Mouse (Mus musculus): ENCODE data around the gene Etv4.

The Etv4 gene

GRCm38 (mm10) chr11:101764546-101764945 is 20.6 kb downstream of the Etv4 start:
- TF ChIP-seq NANOG (IDR thresholded peaks at IDR 0.05; ENCODE audit: borderline replicate concordance, low read length) (no peak), POU5F1 (IDR thresholded peaks at IDR 0.05; ENCODE audit: borderline replicate concordance, low read length) (no peak), CTCF (conservative IDR thresholded peaks at IDR 0.05; ENCODE audit: low read length) (no peak)
- Histone ChIP-seq H3K27me3 (ENCODE audit: insufficient read depth, low read length) (no peaks in the 10 kb centered on the region), H3K36me3 (ENCODE audit: insufficient read depth, low read length) (peaks cover 96% of the 10 kb centered on the region), H3K9me3 (ENCODE audit: low read length) (no peaks in the 10 kb centered on the region), H3K4me3 (replicated peaks; ENCODE audit: low read length) (no peak overlapping the region), H3K4me1 (replicated peaks; ENCODE audit: low read depth, low read length) (peaks cover 42% of the 10 kb centered on the region)

DNA sequence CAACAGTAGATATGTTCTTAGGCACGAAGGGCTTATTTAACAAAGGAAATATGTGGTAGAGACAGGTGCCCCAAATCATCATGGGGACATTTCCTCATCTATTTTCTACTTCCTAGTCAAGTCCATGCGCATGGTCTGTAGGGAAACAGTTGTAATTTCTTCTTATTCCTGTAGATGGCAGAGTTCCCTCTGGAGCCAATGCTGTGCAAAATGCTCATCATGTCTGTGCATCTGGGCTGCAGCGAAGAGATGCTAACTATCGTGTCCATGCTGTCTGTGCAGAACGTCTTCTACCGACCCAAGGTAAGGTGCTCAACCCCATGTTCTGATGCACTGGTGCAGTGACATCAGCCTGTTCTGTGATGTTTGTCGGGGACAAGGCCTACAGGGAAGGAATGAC is 21.4 kb downstream of the Etv4 start:
- TF ChIP-seq CTCF (conservative IDR thresholded peaks at IDR 0.05; ENCODE audit: low read length) (peak; percentile 84), NANOG (IDR thresholded peaks at IDR 0.05; ENCODE audit: borderline replicate concordance, low read length) (no peak)
- Histone ChIP-seq H3K36me3 (ENCODE audit: insufficient read depth, low read length) (peaks cover 96% of the 10 kb centered on the region), H3K4me1 (replicated peaks; ENCODE audit: low read depth, low read length) (peaks cover 34% of the 10 kb centered on the region), H3K9me3 (ENCODE audit: low read length) (no peaks in the 10 kb centered on the region), H3K4me3 (replicated peaks; ENCODE audit: low read length) (no peak overlapping the region), H3K27me3 (ENCODE audit: insufficient read depth, low read length) (no peaks in the 10 kb centered on the region)

DNA sequence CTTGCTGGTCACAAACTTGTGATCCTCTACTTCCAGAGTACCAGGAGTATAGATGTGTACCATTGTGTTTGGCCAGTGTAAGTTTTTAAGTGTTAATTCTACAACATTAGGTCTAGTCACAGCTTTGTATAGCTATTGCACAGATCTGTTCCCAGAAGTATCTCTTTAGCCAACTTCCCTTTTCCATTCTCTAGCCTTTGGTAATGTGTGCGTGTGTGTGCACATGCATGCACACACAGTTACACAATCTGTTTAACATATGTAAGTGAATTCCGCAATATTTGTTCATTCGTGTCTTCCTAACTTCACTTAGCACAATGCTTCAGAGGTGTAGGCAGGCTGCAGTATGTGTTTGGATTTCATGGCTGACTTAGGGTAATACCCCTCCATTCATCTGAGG is 25.6 kb downstream of the Etv4 start:
- no peak for TF ChIP-seq POU5F1 (IDR thresholded peaks at IDR 0.05; ENCODE audit: borderline replicate concordance, low read length)
- TF ChIP-seq NANOG (IDR thresholded peaks at IDR 0.05; ENCODE audit: borderline replicate concordance, low read length): no peak
- TF ChIP-seq CTCF (conservative IDR thresholded peaks at IDR 0.05; ENCODE audit: low read length): no peak
- Histone ChIP-seq H3K36me3 (ENCODE audit: insufficient read depth, low read length) (peaks cover 97% of the 10 kb centered on the region), H3K27me3 (ENCODE audit: insufficient read depth, low read length) (no peaks in the 10 kb centered on the region), H3K9me3 (ENCODE audit: low read length) (no peaks in the 10 kb centered on the region), H3K4me1 (replicated peaks; ENCODE audit: low read depth, low read length) (0 out of 2 replicates have a peak, but pooled peaks cover 6% of the 10 kb centered on the region), H3K4me3 (replicated peaks; ENCODE audit: low read length) (no peak overlapping the region)

DNA sequence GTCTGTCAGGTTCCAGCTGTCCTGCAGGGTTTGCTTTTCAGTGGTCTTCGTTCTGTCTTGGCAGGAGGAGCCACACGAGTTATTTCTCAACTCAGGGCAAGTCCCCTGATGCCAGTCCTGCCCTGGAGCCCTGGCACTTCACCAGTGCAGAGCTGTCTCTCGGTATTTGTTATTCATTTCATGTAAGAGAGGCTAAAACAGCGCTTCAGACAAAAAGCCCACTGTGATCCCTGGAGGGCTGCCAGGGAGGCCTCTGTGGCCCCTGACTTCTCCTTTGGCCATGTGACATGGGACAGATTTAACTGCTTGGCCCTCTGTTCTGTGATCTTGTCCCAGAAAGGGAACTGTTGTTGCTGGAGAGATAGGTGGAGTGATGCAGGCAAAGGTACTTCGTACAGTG is 26.7 kb downstream of the Etv4 start:
- Histone ChIP-seq H3K36me3 (ENCODE audit: insufficient read depth, low read length) (peaks cover 97% of the 10 kb centered on the region), H3K27me3 (ENCODE audit: insufficient read depth, low read length) (no peaks in the 10 kb centered on the region), H3K9me3 (ENCODE audit: low read length) (no peaks in the 10 kb centered on the region), H3K4me3 (replicated peaks; ENCODE audit: low read length) (no peak overlapping the region), H3K4me1 (replicated peaks; ENCODE audit: low read depth, low read length) (0 out of 2 replicates have a peak, but pooled peaks cover 3% of the 10 kb centered on the region)
- no peak for TF ChIP-seq CTCF (conservative IDR thresholded peaks at IDR 0.05; ENCODE audit: low read length)
- TF ChIP-seq NANOG (IDR thresholded peaks at IDR 0.05; ENCODE audit: borderline replicate concordance, low read length): no peak
- no peak for TF ChIP-seq POU5F1 (IDR thresholded peaks at IDR 0.05; ENCODE audit: borderline replicate concordance, low read length)

DNA sequence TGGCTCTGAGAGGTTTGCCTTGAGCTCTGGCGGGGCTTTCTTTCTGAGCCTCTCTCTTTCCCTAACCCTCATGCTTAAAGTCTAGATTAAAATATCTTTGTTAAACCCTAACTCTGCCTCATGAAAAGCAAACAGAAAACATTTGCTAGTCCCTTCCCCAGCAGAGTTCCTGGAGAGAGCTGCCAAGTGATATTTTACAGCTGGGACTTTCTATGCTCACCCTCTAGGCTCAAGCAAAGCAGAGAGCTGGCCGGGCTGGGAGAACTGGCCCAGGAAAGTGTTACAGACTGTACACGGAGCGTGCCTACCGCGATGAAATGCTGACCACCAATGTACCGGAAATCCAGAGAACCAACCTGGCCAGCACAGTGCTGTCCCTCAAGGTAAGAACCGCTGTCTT is 27.8 kb downstream of the Etv4 start:
- TF ChIP-seq POU5F1 (IDR thresholded peaks at IDR 0.05; ENCODE audit: borderline replicate concordance, low read length) (no peak), CTCF (conservative IDR thresholded peaks at IDR 0.05; ENCODE audit: low read length) (no peak), NANOG (IDR thresholded peaks at IDR 0.05; ENCODE audit: borderline replicate concordance, low read length) (no peak)
- Histone ChIP-seq H3K4me1 (replicated peaks; ENCODE audit: low read depth, low read length) (0 out of 2 replicates have a peak, but pooled peaks cover 3% of the 10 kb centered on the region), H3K36me3 (ENCODE audit: insufficient read depth, low read length) (peaks cover 99% of the 10 kb centered on the region), H3K4me3 (replicated peaks; ENCODE audit: low read length) (no peak overlapping the region), H3K9me3 (ENCODE audit: low read length) (no peaks in the 10 kb centered on the region), H3K27me3 (ENCODE audit: insufficient read depth, low read length) (no peaks in the 10 kb centered on the region)

DNA sequence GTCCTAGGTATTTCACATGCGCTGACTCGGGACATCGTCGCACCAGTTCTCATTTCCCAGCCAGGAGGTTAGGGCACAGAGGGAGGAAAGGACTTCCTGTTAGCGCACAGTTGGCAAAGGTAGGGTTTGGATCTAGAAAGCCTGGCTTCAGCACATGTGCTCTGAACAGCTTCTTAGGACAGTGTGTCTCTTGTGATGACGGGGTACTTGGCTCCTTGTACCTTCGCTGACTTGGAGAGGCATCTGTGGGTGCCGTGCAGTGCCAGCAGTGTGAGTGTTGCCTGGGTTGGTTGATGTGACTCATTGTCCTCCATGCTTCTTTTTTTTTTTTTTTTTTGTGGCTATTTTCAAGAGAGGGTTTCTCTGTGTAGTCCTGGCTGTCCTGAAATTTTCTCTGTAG is 28.6 kb downstream of the Etv4 start:
- Histone ChIP-seq H3K4me1 (replicated peaks; ENCODE audit: low read depth, low read length) (no peaks in the 10 kb centered on the region), H3K36me3 (ENCODE audit: insufficient read depth, low read length) (peaks cover 99% of the 10 kb centered on the region), H3K27me3 (ENCODE audit: insufficient read depth, low read length) (no peaks in the 10 kb centered on the region), H3K4me3 (replicated peaks; ENCODE audit: low read length) (no peak overlapping the region), H3K9me3 (ENCODE audit: low read length) (no peaks in the 10 kb centered on the region)
- no peak for TF ChIP-seq NANOG (IDR thresholded peaks at IDR 0.05; ENCODE audit: borderline replicate concordance, low read length)
- no peak for TF ChIP-seq CTCF (conservative IDR thresholded peaks at IDR 0.05; ENCODE audit: low read length)
- no peak for TF ChIP-seq POU5F1 (IDR thresholded peaks at IDR 0.05; ENCODE audit: borderline replicate concordance, low read length)

DNA sequence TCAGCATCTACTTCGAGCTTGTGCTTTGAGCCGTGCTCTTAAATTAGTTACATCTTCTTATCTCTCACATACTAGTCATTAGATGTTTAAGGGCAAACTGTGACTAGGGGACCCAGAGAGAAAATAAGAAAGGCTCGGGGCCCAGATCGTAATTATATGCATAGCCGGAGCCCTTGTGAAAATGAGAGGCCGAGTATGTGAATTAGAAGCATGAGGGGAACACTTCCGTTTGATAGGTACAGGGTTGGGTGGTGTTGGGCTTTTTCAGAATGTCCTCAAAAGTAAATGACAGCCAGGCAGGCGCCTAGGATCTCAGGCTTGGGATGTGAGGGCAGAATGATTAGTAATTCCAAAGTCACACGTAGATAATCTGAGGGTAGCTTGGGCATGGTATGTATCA is 51.6 kb downstream of the Etv4 start:
- no peaks in the 10 kb centered on the region for H3K27me3 ChIP-seq (ENCODE audit: insufficient read depth, low read length)
- no peaks in the 10 kb centered on the region for H3K9me3 ChIP-seq (ENCODE audit: low read length)
- H3K4me3 ChIP-seq (replicated peaks; ENCODE audit: low read length): peak overlapping the region; percentile 93
- H3K4me1 ChIP-seq (replicated peaks; ENCODE audit: low read depth, low read length): peaks cover 23% of the 10 kb centered on the region
- TF ChIP-seq POU5F1 (IDR thresholded peaks at IDR 0.05; ENCODE audit: borderline replicate concordance, low read length) (no peak), CTCF (conservative IDR thresholded peaks at IDR 0.05; ENCODE audit: low read length) (no peak), NANOG (IDR thresholded peaks at IDR 0.05; ENCODE audit: borderline replicate concordance, low read length) (no peak)
- peaks cover 43% of the 10 kb centered on the region for H3K36me3 ChIP-seq (ENCODE audit: insufficient read depth, low read length)

DNA sequence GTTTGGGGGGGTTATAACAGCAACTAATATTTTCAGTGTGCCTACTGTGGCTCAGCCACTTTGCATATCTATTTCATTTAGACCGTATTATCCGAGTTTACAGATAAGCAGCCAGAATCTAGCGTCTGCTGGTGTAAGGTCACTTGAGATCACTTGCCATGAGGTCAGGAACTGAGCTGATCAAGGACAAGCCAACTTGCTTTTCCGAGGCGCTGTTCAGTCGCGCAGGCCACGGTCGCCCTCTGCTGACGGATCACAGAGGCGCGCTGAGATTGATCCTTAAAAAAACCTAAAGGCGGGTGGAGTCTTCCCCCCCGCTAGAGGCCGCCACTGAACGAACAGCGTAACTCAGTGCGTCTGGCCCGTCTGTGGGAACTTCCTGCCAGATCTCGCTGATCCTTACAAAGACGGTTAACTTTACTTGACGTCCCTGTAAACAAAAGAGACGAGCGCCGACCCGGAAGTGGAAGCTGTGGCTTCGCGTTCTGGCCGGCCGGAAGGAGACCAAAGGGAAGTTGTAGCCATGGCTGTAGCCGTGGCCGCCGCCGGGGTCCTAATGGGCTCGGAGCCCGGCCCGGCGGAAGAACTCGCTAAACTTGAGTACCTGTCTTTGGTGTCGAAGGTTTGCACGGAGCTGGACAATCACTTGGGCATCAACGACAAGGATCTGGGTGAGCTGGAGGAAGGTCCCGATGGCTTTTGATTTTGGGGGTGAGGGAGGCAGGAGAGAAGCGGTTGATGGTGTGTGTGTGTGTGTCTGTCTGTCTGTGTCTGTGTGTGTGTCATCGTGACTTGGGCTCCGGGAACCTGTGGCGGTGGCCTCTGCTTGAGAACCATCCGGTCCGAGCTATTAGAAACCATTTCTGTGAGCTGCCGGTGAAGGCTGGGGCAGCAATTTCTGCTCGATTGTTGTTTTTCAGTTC is 52.4 kb downstream of the Etv4 start, which contains the start of gene Dhx8:
Gene Dhx8, plus strand, starts transcription at position 402 of the 923 bp plus-strand sequence.
- peak within 1 kb of the TSS; percentile 93 for H3K4me3 ChIP-seq (replicated peaks; ENCODE audit: low read length)
- peaks cover 23% of the 10 kb centered on the region for H3K4me1 ChIP-seq (replicated peaks; ENCODE audit: low read depth, low read length)
- H3K36me3 ChIP-seq (ENCODE audit: insufficient read depth, low read length): peaks cover 35% of the 10 kb centered on the region
- no peaks in the 10 kb centered on the region for H3K27me3 ChIP-seq (ENCODE audit: insufficient read depth, low read length)
- no peaks in the 10 kb centered on the region for H3K9me3 ChIP-seq (ENCODE audit: low read length)
- TF ChIP-seq CTCF (conservative IDR thresholded peaks at IDR 0.05; ENCODE audit: low read length): peak; percentile 93
- TF ChIP-seq POU5F1 (IDR thresholded peaks at IDR 0.05; ENCODE audit: borderline replicate concordance, low read length): no peak
- TF ChIP-seq NANOG (IDR thresholded peaks at IDR 0.05; ENCODE audit: borderline replicate concordance, low read length): no peak

Data from E14TG2a.4 (cell line).